Mouse (Mus musculus): ENCODE data around the gene Zfp143. TPM values are rescaled to one million over a fixed set of nuclear protein-coding genes. Genes with fewer than 3 reads are reported as not detected.
"Not testable (repeated sequence)": the region's sequence is repeated elsewhere in the genome, so short reads cannot be mapped to it uniquely, and the experiment has no call there.

Zfp143 gene
- 0.13 and 0.33 TPM in 2 replicates for polyA plus RNA-seq (2012)

DNA sequence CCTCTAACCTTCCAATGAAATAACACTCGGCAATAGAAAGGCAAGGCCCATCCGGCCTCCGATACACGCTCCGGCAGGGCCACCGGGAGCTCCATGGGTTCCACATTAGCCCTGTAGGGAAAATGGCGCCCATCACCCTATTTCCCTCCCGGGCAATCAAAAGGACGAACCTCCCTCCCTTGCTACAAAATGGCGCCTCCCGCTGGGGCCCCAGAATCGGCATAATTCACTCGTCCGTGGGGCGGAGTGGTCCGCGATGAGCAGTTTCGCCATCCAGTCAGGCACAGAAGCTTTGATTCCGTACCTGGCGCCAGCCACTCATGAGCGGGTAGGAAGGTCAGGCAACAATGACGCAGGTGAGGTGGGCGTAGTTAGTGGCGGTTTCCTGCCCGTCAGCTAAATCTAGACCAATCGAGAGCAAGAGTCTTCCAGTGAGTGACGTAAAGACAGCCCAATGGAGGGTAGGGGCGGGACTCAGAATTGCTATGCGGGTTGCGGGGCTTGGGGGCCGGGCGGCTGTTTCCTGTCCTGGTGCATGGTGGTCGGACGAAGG lies at the start of gene Zfp143:
Zfp143 (plus strand) TSS at position 19 of the 553 bp plus-strand sequence.
- Histone ChIP-seq H3K36me3 (ENCODE audit: control insufficient read depth) (peaks cover 57% of the 10 kb centered on the region), H3K27me3 (ENCODE audit: control insufficient read depth) (no peaks in the 10 kb centered on the region), H3K9me3 (ENCODE audit: control insufficient read depth, low read length) (no peaks in the 10 kb centered on the region), H3K4me1 (ENCODE audit: control insufficient read depth) (peaks cover 45% of the 10 kb centered on the region), H3K4me3 (replicated peaks) (peak within 1 kb of the TSS; percentile 74)
- TF ChIP-seq GATA1 (IDR thresholded peaks at IDR 0.05; ENCODE audit: low read length), result no peak
- TF ChIP-seq TAL1 (IDR thresholded peaks at IDR 0.05; ENCODE audit: low read length), result no peak

DNA sequence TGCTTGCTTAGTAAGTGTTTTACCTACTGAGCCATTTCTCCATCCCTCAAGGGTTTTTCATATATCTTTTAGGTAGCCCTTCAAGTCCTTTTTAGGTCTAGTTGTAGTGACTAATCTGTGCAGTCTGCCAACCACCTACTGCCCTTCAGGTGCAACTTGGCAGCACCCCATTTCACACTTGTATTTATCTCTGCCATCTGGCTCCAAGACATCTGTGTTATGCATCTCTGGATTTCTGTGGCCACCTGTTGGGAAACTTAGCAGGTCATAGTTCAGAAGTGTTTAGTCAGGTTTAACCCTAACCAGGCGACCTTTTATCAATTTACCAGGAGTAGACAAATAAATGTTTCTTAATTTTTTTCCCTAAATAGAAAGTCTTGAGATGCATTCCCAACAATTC lies 49.6 kb upstream of the Zfp143 start:
- TF ChIP-seq TAL1 (IDR thresholded peaks at IDR 0.05; ENCODE audit: low read length) (no peak), GATA1 (IDR thresholded peaks at IDR 0.05; ENCODE audit: low read length) (no peak)
- Histone ChIP-seq H3K4me3 (replicated peaks) (no peak overlapping the region), H3K9me3 (ENCODE audit: control insufficient read depth, low read length) (no peaks in the 10 kb centered on the region), H3K36me3 (ENCODE audit: control insufficient read depth) (no peaks in the 10 kb centered on the region), H3K27me3 (ENCODE audit: control insufficient read depth) (peaks cover 8% of the 10 kb centered on the region), H3K4me1 (ENCODE audit: control insufficient read depth) (peaks cover 10% of the 10 kb centered on the region)

DNA sequence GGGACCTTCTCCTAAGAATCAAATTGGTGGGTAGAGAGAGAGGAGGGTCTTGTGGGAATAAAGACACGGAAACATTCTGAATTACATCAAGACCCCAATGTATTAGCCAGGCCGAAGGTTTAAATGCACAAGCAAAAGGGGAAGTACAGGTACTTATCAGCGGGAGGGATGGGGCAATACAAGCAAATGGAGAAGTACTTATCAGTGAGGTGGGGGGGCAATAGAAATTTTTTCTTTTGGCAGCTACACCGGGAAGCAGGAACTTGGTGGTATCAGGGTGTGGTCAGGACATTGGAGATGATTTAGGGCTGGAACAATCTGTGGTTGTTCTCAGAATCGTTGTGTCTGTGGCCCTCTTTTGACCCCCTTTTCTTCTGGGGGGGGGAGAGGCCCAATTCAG lies 46.7 kb upstream of the Zfp143 start:
- TF ChIP-seq GATA1 (IDR thresholded peaks at IDR 0.05; ENCODE audit: low read length) (no peak), TAL1 (IDR thresholded peaks at IDR 0.05; ENCODE audit: low read length) (no peak)
- Histone ChIP-seq H3K4me3 (replicated peaks) (no peak overlapping the region), H3K9me3 (ENCODE audit: control insufficient read depth, low read length) (no peaks in the 10 kb centered on the region), H3K27me3 (ENCODE audit: control insufficient read depth) (peaks cover 2% of the 10 kb centered on the region; the same call in 1 of the 2 replicates), H3K36me3 (ENCODE audit: control insufficient read depth) (no peaks in the 10 kb centered on the region), H3K4me1 (ENCODE audit: control insufficient read depth) (peaks cover 8% of the 10 kb centered on the region)

DNA sequence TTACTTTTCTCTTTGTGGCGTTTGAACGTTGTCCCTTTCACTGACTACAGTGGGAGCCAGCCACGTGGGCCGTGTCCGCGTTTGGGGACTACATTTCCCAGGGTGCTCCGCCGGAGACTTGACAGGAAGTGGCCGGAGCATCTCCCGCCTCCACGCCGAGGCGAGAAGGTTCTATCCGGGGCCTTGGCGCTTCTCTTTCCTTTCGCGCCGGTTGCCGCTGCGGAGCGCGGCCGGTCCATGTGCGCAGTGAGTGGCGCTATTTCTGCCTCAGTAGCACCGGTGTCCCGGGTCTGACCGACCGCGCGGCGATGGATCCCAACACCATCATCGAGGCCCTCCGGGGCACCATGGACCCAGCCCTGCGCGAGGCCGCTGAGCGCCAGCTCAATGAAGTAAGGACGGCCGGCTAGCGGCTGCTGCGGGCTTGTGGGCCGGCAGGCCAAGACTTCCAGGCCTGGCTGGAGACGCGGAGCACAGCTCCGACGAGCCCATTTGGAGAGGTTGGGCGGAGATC lies 42.8 kb upstream of the Zfp143 start, which contains the start of gene Ipo7:
Ipo7 (plus strand) TSS at position 158 of the 514 bp plus-strand sequence.
- no peaks in the 10 kb centered on the region for H3K27me3 ChIP-seq (ENCODE audit: control insufficient read depth)
- peak within 1 kb of the TSS; percentile 99 for H3K4me3 ChIP-seq (replicated peaks)
- H3K4me1 ChIP-seq (ENCODE audit: control insufficient read depth), result peaks cover 41% of the 10 kb centered on the region
- TF ChIP-seq GATA1 (IDR thresholded peaks at IDR 0.05; ENCODE audit: low read length), result no peak
- no peak for TF ChIP-seq TAL1 (IDR thresholded peaks at IDR 0.05; ENCODE audit: low read length)
- no peaks in the 10 kb centered on the region for H3K9me3 ChIP-seq (ENCODE audit: control insufficient read depth, low read length)
- H3K36me3 ChIP-seq (ENCODE audit: control insufficient read depth), result peaks cover 10% of the 10 kb centered on the region

DNA sequence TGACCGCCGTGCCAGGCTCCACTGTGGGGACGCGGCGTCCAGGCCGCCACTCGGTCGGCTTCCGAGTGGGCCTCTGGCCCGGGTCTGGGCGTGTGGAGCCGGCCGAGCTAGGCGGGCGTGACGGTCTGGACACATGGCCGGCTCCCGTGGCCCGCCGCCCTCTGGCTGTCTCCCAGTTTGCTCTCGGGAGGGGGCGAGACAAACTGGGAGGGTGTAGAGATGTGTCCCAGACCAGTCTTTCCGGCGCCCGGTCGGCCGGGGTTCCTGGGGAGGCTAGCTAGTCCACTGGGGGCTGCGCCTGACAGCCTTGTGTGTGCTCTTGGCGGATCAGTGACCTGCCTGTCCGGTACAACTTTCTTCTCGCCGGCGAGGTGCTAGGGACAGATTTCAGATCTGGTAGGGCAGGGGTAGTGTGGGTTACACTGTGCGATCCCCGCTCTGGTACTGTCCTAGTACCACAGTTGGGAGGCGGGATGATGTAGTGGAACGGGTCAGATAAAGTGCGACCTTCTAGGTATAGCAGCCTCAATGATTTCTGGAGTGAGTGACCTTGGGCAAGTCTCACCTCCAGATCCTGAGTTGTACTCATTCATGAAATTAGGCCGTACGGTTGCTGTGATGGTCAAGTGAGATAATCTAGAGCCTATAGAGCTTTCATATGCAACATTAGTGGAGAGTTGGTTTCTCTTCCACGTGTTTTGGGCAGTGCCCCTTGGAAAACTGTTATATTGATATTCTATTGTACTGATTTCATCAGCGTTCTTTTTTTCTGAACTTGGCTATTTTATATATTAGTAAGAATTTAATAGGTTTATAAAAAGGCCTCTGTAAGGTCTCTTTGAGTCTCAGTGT lies 42.2 kb upstream of the Zfp143 start:
- H3K4me1 ChIP-seq (ENCODE audit: control insufficient read depth), result peaks cover 41% of the 10 kb centered on the region
- peak overlapping the region; percentile 99 for H3K4me3 ChIP-seq (replicated peaks)
- H3K9me3 ChIP-seq (ENCODE audit: control insufficient read depth, low read length), result no peaks in the 10 kb centered on the region
- TF ChIP-seq TAL1 (IDR thresholded peaks at IDR 0.05; ENCODE audit: low read length), result no peak
- 0 out of 2 replicates have a peak, but pooled peaks have one; percentile 27 for TF ChIP-seq GATA1 (IDR thresholded peaks at IDR 0.05; ENCODE audit: low read length)
- H3K36me3 ChIP-seq (ENCODE audit: control insufficient read depth), result peaks cover 10% of the 10 kb centered on the region
- H3K27me3 ChIP-seq (ENCODE audit: control insufficient read depth), result no peaks in the 10 kb centered on the region

DNA sequence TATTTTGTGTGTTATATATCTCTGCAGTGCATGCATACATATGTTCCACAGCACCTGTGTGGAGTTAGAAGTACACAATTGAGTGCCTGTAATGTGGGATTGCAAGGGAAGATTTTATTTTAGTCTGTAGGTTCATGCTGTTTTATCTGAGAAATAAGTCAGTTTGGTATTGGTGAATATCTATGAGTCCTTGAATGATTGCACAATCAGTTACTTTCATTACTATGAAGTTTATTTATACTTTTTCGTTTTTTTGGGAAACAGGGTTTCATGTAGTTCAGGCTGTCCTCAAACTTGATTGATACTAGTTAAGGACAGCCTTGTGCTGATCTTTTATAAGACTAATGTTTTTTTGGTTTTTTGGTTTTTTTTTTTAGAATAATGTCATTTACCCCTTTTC lies 37.5 kb upstream of the Zfp143 start:
- no peak for TF ChIP-seq TAL1 (IDR thresholded peaks at IDR 0.05; ENCODE audit: low read length)
- no peak for TF ChIP-seq GATA1 (IDR thresholded peaks at IDR 0.05; ENCODE audit: low read length)
- H3K4me1 ChIP-seq (ENCODE audit: control insufficient read depth), result peaks cover 38% of the 10 kb centered on the region
- peaks cover 37% of the 10 kb centered on the region for H3K36me3 ChIP-seq (ENCODE audit: control insufficient read depth)

DNA sequence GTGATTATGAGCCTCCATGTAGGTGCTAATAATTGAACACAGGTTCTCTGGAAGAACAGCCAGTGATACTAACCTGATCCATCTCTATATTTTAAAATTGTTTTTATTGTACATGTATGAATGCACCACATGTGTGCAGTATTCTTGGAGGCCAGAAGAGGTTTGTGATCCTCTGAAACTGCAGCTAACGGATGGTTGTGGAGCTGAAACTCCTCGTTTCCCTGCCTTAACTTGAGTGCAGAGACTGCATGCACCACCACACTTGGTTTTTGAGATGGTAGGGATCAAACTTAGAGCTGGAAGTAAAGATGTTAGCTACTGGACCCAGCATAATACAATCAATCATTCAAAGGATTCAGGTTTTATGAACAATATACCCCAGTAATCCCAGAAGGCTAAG lies 34.4 kb upstream of the Zfp143 start:
- TF ChIP-seq GATA1 (IDR thresholded peaks at IDR 0.05; ENCODE audit: low read length) (no peak), TAL1 (IDR thresholded peaks at IDR 0.05; ENCODE audit: low read length) (no peak)

More for the DNA sequence above, 37.5 kb upstream of the Zfp143 start:
- H3K27me3 ChIP-seq (ENCODE audit: control insufficient read depth), result no peaks in the 10 kb centered on the region
- no peaks in the 10 kb centered on the region for H3K9me3 ChIP-seq (ENCODE audit: control insufficient read depth, low read length)
- no peak overlapping the region for H3K4me3 ChIP-seq (replicated peaks)

DNA sequence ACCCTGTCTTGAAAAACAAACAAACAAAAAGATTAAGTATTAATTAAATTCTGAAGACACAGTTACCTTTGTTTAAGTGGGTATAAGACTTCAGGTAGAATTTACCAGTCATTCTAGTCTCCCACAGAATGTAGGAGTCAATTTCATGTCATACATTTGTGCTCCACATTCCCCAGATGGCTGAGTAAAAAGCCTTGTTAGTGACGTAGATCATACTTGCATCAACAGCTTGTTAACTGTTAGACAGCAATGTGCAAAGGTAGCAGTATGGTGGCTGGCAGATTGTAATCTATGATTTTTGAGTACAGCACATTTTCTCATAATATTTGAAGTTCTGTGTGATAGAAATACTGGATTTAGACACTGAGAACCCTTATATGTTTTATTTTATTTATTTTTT lies 32.2 kb upstream of the Zfp143 start:
- Histone ChIP-seq H3K36me3 (ENCODE audit: control insufficient read depth) (peaks cover 73% of the 10 kb centered on the region), H3K4me3 (replicated peaks) (no peak overlapping the region), H3K4me1 (ENCODE audit: control insufficient read depth) (no peaks in the 10 kb centered on the region; the same call in 1 of the 2 replicates), H3K27me3 (ENCODE audit: control insufficient read depth) (no peaks in the 10 kb centered on the region), H3K9me3 (ENCODE audit: control insufficient read depth, low read length) (no peaks in the 10 kb centered on the region)
- TF ChIP-seq GATA1 (IDR thresholded peaks at IDR 0.05; ENCODE audit: low read length) (no peak), TAL1 (IDR thresholded peaks at IDR 0.05; ENCODE audit: low read length) (no peak)

More for the DNA sequence above, 34.4 kb upstream of the Zfp143 start:
- Histone ChIP-seq H3K27me3 (ENCODE audit: control insufficient read depth) (no peaks in the 10 kb centered on the region), H3K9me3 (ENCODE audit: control insufficient read depth, low read length) (no peaks in the 10 kb centered on the region), H3K4me3 (replicated peaks) (no peak overlapping the region), H3K4me1 (ENCODE audit: control insufficient read depth) (peaks cover 11% of the 10 kb centered on the region), H3K36me3 (ENCODE audit: control insufficient read depth) (peaks cover 62% of the 10 kb centered on the region)

DNA sequence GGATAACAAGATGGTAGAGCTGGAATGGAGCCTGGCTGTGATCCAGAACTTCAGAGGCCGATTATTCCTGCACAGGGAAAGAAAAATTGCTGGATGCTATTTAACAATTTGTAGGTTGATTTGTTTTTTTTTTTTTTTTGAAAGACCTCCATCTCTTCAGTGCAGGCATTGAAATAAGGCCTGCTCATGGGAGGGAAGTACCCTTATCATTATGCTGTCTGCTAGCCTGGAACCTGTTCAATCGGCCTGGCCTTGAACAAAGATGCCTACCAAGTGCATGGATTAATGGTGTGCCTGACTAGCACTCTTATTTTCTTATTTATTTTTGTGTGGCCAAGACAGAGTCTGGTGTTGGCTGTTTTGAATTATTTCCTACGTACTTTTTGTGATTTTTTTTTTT lies 30.7 kb upstream of the Zfp143 start:
- Histone ChIP-seq H3K27me3 (ENCODE audit: control insufficient read depth) (no peaks in the 10 kb centered on the region), H3K36me3 (ENCODE audit: control insufficient read depth) (peaks cover 81% of the 10 kb centered on the region), H3K4me1 (ENCODE audit: control insufficient read depth) (no peaks in the 10 kb centered on the region; the same call in 1 of the 2 replicates), H3K9me3 (ENCODE audit: control insufficient read depth, low read length) (no peaks in the 10 kb centered on the region), H3K4me3 (replicated peaks) (no peak overlapping the region)
- TF ChIP-seq GATA1 (IDR thresholded peaks at IDR 0.05; ENCODE audit: low read length) (no peak), TAL1 (IDR thresholded peaks at IDR 0.05; ENCODE audit: low read length) (no peak)

DNA sequence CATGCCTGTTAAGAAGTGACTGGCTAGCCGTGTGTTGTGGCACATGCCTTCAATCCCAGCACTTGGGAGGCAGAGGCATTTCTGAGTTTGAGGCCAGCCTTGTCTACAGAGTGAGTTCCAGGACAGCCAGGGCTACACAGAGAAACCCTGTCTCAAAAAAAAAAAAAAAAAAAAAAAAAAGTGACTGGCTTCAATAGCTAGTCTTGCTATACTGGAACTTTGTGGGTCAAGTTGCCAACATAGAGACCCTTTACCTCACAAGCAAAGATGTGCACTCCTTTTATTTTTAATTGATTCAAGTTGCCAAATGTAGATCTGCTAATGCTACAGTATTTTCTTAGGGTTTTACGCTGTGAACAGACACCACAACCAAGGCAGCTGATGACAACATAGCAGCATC lies 3.3 kb upstream of the Zfp143 start:
- H3K4me3 ChIP-seq (replicated peaks), result not testable (repeated sequence)

More for the DNA sequence above, 3.3 kb upstream of the Zfp143 start:
- H3K27me3 ChIP-seq (ENCODE audit: control insufficient read depth); H3K9me3 ChIP-seq (ENCODE audit: control insufficient read depth, low read length): not testable (repeated sequence)
- H3K4me1 ChIP-seq (ENCODE audit: control insufficient read depth), result peaks cover 21% of the 10 kb centered on the region
- H3K36me3 ChIP-seq (ENCODE audit: control insufficient read depth), result peaks cover 70% of the 10 kb centered on the region
